Mouse (Mus musculus): Measurements from ENCODE around the gene Tmtc2.

DNA sequence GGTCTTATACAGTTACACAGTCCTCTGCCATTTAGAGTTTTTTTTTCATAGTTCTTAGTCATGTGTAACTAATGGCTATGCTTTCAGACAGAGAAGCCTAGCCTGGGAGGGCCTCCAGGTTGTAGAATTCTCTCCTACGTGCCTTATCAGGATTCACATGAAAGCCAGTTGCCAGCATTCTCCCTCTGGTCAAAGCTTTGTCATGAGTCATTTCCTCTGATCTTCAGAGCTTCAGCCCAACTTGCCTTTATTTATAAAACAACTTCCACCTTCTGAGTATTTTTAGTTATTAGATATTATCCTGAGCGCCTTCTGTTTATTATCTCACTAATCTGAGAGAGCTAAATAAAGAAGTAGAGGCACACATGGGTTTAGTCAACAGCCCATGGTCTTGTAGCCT is 5.1 kb upstream of the Tmtc2 start:
- no peak for TF ChIP-seq CTCF (IDR thresholded peaks at IDR 0.05; ENCODE audit: low read depth)
- TF ChIP-seq EP300 (IDR thresholded peaks at IDR 0.05; ENCODE audit: low read depth) = no peak
